Mouse (Mus musculus) retina, postnatal 1 day (tissue): ENCODE data around the gene Lhx4.

Experiments
- DNase-seq: peaks from one replicate; pipeline ENCODE4 v3.0.0-alpha.2; 2012

The Lhx4 gene

GRCm38 (mm10) chr1:155751484-155752255 lies at the start of gene Lhx4:
Gene Lhx4, minus strand, starts transcription at chr1:155751684.
- peak; percentile 49 for DNase-seq

- DNase-seq, result no peak
Observed at GRCm38 (mm10) chr1:155798000-155798399, 46.5 kb upstream of the Lhx4 start.

GRCm38 (mm10) chr1:155797425-155797824 lies 45.9 kb upstream of the Lhx4 start:
- no peak for DNase-seq

- no peak for DNase-seq
Observed at GRCm38 (mm10) chr1:155796757-155797405, 45.4 kb upstream of the Lhx4 start.

GRCm38 (mm10) chr1:155795791-155796233 lies 44.3 kb upstream of the Lhx4 start:
- DNase-seq, result no peak

GRCm38 (mm10) chr1:155794855-155795254 lies 43.4 kb upstream of the Lhx4 start:
- DNase-seq, result no peak

- DNase-seq, result peak; percentile 59
Observed at GRCm38 (mm10) chr1:155791919-155792318, 40.4 kb upstream of the Lhx4 start.

- DNase-seq, result peak; percentile 94
Observed at GRCm38 (mm10) chr1:155790111-155790974, 38.9 kb upstream of the Lhx4 start.

GRCm38 (mm10) chr1:155785886-155786285 lies 34.4 kb upstream of the Lhx4 start:
- DNase-seq, result no peak

- DNase-seq, result peak; percentile 84
Observed at GRCm38 (mm10) chr1:155784343-155785205, 33.1 kb upstream of the Lhx4 start.

- DNase-seq, result no peak
Observed at GRCm38 (mm10) chr1:155782382-155782781, 30.9 kb upstream of the Lhx4 start.

GRCm38 (mm10) chr1:155777641-155778625 lies 26.4 kb upstream of the Lhx4 start:
- DNase-seq, result peak; percentile 94

- peak; percentile 53 for DNase-seq
Observed at GRCm38 (mm10) chr1:155759167-155759566, 7.7 kb upstream of the Lhx4 start.

GRCm38 (mm10) chr1:155758711-155759110 lies 7.2 kb upstream of the Lhx4 start:
- no peak for DNase-seq

GRCm38 (mm10) chr1:155757621-155758020 lies 6.1 kb upstream of the Lhx4 start:
- no peak for DNase-seq

- DNase-seq, result no peak
Observed at GRCm38 (mm10) chr1:155753411-155753810, 1.9 kb upstream of the Lhx4 start.

GRCm38 (mm10) chr1:155750517-155751178 lies 836 bp downstream of the Lhx4 start:
- peak; percentile 60 for DNase-seq

- no peak for DNase-seq
Observed at GRCm38 (mm10) chr1:155747911-155748310, 3.6 kb downstream of the Lhx4 start.

GRCm38 (mm10) chr1:155747011-155747410 lies 4.5 kb downstream of the Lhx4 start:
- DNase-seq, result no peak
